In genomic region chr14:31165991-31166630, GRCm38 (mm10) we compare ENCODE assay signal across 8 mouse cellular contexts. TPM values are rescaled to one million over a fixed set of nuclear protein-coding genes. Genes with fewer than 3 reads are reported as not detected.
DNase-seq lines count a peak whose midpoint lies in the region; ATAC-seq and TF ChIP-seq lines count a peak whose summit lies in the region.

No protein-coding gene starts in this region.

- no peaks in the 10 kb centered on the region for H3K9me3 ChIP-seq in liver, postnatal 0 days (ENCODE audit: low read length)
- H3K9me3 ChIP-seq in stomach, postnatal 0 days (ENCODE audit: control insufficient read depth, low read length), result no peaks in the 10 kb centered on the region

- H3K4me3 ChIP-seq in liver, postnatal 0 days (ENCODE audit: low read depth, low read length), result peak overlapping the region; percentile 24
- no peak overlapping the region for H3K4me3 ChIP-seq in stomach, postnatal 0 days (ENCODE audit: low read depth, low read length)

- peak overlapping the region; percentile 69 for H3K27ac ChIP-seq in liver, postnatal 0 days (ENCODE audit: low read depth)
- H3K27ac ChIP-seq in stomach, postnatal 0 days (replicated peaks), result 0 out of 2 replicates have a peak overlapping the region, but pooled peaks have one; percentile 18

- peaks cover 10% of the 10 kb centered on the region for H3K36me3 ChIP-seq in liver, postnatal 0 days (replicated peaks; ENCODE audit: insufficient read depth, low read length)
- peaks cover 4% of the 10 kb centered on the region for H3K36me3 ChIP-seq in stomach, postnatal 0 days (ENCODE audit: control insufficient read depth, insufficient read depth, low read length)

- peak overlapping the region; percentile 50; the same call in 1 of the 2 replicates for H3K9ac ChIP-seq in liver, postnatal 0 days (replicated peaks)
- H3K9ac ChIP-seq in stomach, postnatal 0 days (ENCODE audit: low read length), result peak overlapping the region; percentile 27; the same call in 1 of the 2 replicates

- no peaks in the 10 kb centered on the region for H3K27me3 ChIP-seq in liver, postnatal 0 days (ENCODE audit: insufficient read depth, low read length)
- no peaks in the 10 kb centered on the region for H3K27me3 ChIP-seq in stomach, postnatal 0 days (ENCODE audit: control insufficient read depth, insufficient read depth, low read length)

- DNase-seq in adrenal gland, adult 2 months, result peak; percentile 41
- DNase-seq in adrenal gland, postnatal 4 days (ENCODE audit: low spot score in 2 of 2), result no peak
- peak; percentile 10 for DNase-seq in retina, postnatal 1 day
- no peak for DNase-seq in retina, embryonic 14.5 days (ENCODE audit: low spot score)
- peak; percentile 53 for DNase-seq in liver, postnatal 0 days
- no peak for DNase-seq in stomach, postnatal 0 days (ENCODE audit: low spot score)
- no peak for DNase-seq in embryo, embryonic 10.5 days (ENCODE audit: low spot score)

- TF ChIP-seq EP300 in liver, postnatal 0 days (IDR thresholded peaks at IDR 0.05; ENCODE audit: low read depth), result no peak
- TF ChIP-seq EP300 in stomach, postnatal 0 days (optimal IDR thresholded peaks at IDR 0.05), result no peak

- peak overlapping the region; percentile 44; the same call in 1 of the 2 replicates for H3K4me2 ChIP-seq in liver, postnatal 0 days (ENCODE audit: low read depth, low read length)
- no peak overlapping the region for H3K4me2 ChIP-seq in stomach, postnatal 0 days (replicated peaks; ENCODE audit: low read depth)

- ATAC-seq in liver, postnatal 0 days, result peak; percentile 25
- peak; percentile 53; the same call in 1 of the 2 replicates for ATAC-seq in stomach, postnatal 0 days (ENCODE audit: low FRiP score, low TSS enrichment)
- no peak for ATAC-seq in inflammation-experienced regulatory T-cells, adult 6 months

- WGBS in liver, postnatal 0 days (ENCODE audit: insufficient replicate concordance), result 22% methylated on average over 10 of the region's 10 CpGs
- 20% methylated on average over 10 of the region's 10 CpGs for WGBS in stomach, postnatal 0 days

- no peak for TF ChIP-seq CTCF in liver, postnatal 0 days (IDR thresholded peaks at IDR 0.05; ENCODE audit: low read depth)
- no peak for TF ChIP-seq CTCF in stomach, postnatal 0 days (IDR thresholded peaks at IDR 0.05; ENCODE audit: low read depth)

- peaks cover 40% of the 10 kb centered on the region for H3K4me1 ChIP-seq in liver, postnatal 0 days (ENCODE audit: insufficient read depth)
- no peaks in the 10 kb centered on the region for H3K4me1 ChIP-seq in stomach, postnatal 0 days (replicated peaks; ENCODE audit: control insufficient read depth, insufficient read depth)

RNA-seq across cellular contexts. Expression of gene Stab1, which starts 2.3 kb away (rescaled TPM):
- total RNA-seq in adrenal gland, adult 2 months (2021), result 10 to 100 TPM; 55.8 to 67.6 TPM
- polyA plus RNA-seq in adrenal gland, adult 2 months (2012; rRNA removed), result 80.5 and 82.1 TPM in 2 replicates
- 100 to 1,000 TPM in 1 of 2 experiments, 10 to 100 TPM in 1; 94.1 to 101 TPM for total RNA-seq in adrenal gland, postnatal 4 days (2021)
- polyA plus RNA-seq in liver, postnatal 0 days (2015; fragmentation: Nextera tagmentation; extraction: Ambion mirVana), result 34.7 and 42.5 TPM in 2 replicates
- polyA plus RNA-seq in stomach, postnatal 0 days (2015; fragmentation: Nextera tagmentation; extraction: Ambion mirVana), result 23.7 and 23.9 TPM in 2 replicates
- 1 to 10 TPM; 1.9 to 4.1 (median 2.8) TPM for polyA plus RNA-seq in inflammation-experienced regulatory T-cells, adult 6 months (2017; shearing (Covaris generic))

RNA-seq across cellular contexts. Expression of gene Nt5dc2, which starts 35.3 kb away (rescaled TPM):
- total RNA-seq in adrenal gland, adult 2 months (2021), result 10 to 100 TPM; 22.5 to 33.3 TPM
- polyA plus RNA-seq in adrenal gland, adult 2 months (2012; rRNA removed), result 107 and 124 TPM in 2 replicates
- 10 to 100 TPM; 82.1 to 84.4 TPM for total RNA-seq in adrenal gland, postnatal 4 days (2021)
- polyA plus RNA-seq in liver, postnatal 0 days (2015; fragmentation: Nextera tagmentation; extraction: Ambion mirVana), result 45.3 and 48.5 TPM in 2 replicates
- polyA plus RNA-seq in stomach, postnatal 0 days (2015; fragmentation: Nextera tagmentation; extraction: Ambion mirVana), result 61.0 and 65.3 TPM in 2 replicates
- not detected for polyA plus RNA-seq in inflammation-experienced regulatory T-cells, adult 6 months (2017; shearing (Covaris generic))

RNA-seq across cellular contexts. Expression of gene Smim4, which starts 37.4 kb away (rescaled TPM):
- total RNA-seq in adrenal gland, adult 2 months (2021), result 10 to 100 TPM; 71.2 to 84.4 TPM
- polyA plus RNA-seq in adrenal gland, adult 2 months (2012; rRNA removed), result 133 TPM in 2 replicates
- total RNA-seq in adrenal gland, postnatal 4 days (2021), result 10 to 100 TPM; 62.0 to 76.4 TPM
- 76.1 and 79.2 TPM in 2 replicates for polyA plus RNA-seq in liver, postnatal 0 days (2015; fragmentation: Nextera tagmentation; extraction: Ambion mirVana)
- 99.3 and 108 TPM in 2 replicates for polyA plus RNA-seq in stomach, postnatal 0 days (2015; fragmentation: Nextera tagmentation; extraction: Ambion mirVana)
- polyA plus RNA-seq in inflammation-experienced regulatory T-cells, adult 6 months (2017; shearing (Covaris generic)), result 10 to 100 TPM; 48.6 to 86.1 (median 85.5) TPM

RNA-seq across cellular contexts. Expression of gene Tnnc1, which starts 42.0 kb away (rescaled TPM):
- total RNA-seq in adrenal gland, adult 2 months (2021), result 1 to 10 TPM; 1.3 to 1.7 TPM
- polyA plus RNA-seq in adrenal gland, adult 2 months (2012; rRNA removed), result 0.36 TPM in 1 of 2 replicates, not detected in the other
- total RNA-seq in adrenal gland, postnatal 4 days (2021), result 10 to 100 TPM in 1 of 2 experiments, 1 to 10 TPM in 1; 5.0 to 13.9 TPM
- 3.9 and 8.4 TPM in 2 replicates for polyA plus RNA-seq in liver, postnatal 0 days (2015; fragmentation: Nextera tagmentation; extraction: Ambion mirVana)
- 4.1 and 6.5 TPM in 2 replicates for polyA plus RNA-seq in stomach, postnatal 0 days (2015; fragmentation: Nextera tagmentation; extraction: Ambion mirVana)
- not detected for polyA plus RNA-seq in inflammation-experienced regulatory T-cells, adult 6 months (2017; shearing (Covaris generic))

RNA-seq across cellular contexts. Expression of gene Nisch, which starts 50.6 kb away (rescaled TPM):
- 100 to 1,000 TPM; 249 to 309 TPM for total RNA-seq in adrenal gland, adult 2 months (2021)
- polyA plus RNA-seq in adrenal gland, adult 2 months (2012; rRNA removed), result 412 and 462 TPM in 2 replicates
- 100 to 1,000 TPM; 496 to 522 TPM for total RNA-seq in adrenal gland, postnatal 4 days (2021)
- polyA plus RNA-seq in liver, postnatal 0 days (2015; fragmentation: Nextera tagmentation; extraction: Ambion mirVana), result 51.1 and 65.0 TPM in 2 replicates
- polyA plus RNA-seq in stomach, postnatal 0 days (2015; fragmentation: Nextera tagmentation; extraction: Ambion mirVana), result 87.7 and 106 TPM in 2 replicates
- 100 to 1,000 TPM in 2 of 3 experiments, 10 to 100 TPM in 1; 77.1 to 218 (median 164) TPM for polyA plus RNA-seq in inflammation-experienced regulatory T-cells, adult 6 months (2017; shearing (Covaris generic))

Comparison
In these comparisons a context has a peak if more than half of its experiments do, and no peak if none do; other contexts are left out.
1. DNase-seq: peak in adrenal gland, adult 2 months (single experiment), retina, postnatal 1 day (single experiment) and liver, postnatal 0 days (single experiment); none in adrenal gland, postnatal 4 days (0 of 2), retina, embryonic 14.5 days (single experiment), stomach, postnatal 0 days (single experiment) and embryo, embryonic 10.5 days (single experiment).
2. RNA of gene Nt5dc2, which starts 35.3 kb away (polyA plus RNA-seq): 107 to 124 TPM in adrenal gland, adult 2 months, 61.0 to 65.3 TPM in stomach, postnatal 0 days and 45.3 to 48.5 TPM in liver, postnatal 0 days; not detected in inflammation-experienced regulatory T-cells, adult 6 months; every median in the first group is over 10 times any median in the second.